Mouse (Mus musculus): ENCODE results near the gene Gtf2a1l.

Gtf2a1l gene

DNA sequence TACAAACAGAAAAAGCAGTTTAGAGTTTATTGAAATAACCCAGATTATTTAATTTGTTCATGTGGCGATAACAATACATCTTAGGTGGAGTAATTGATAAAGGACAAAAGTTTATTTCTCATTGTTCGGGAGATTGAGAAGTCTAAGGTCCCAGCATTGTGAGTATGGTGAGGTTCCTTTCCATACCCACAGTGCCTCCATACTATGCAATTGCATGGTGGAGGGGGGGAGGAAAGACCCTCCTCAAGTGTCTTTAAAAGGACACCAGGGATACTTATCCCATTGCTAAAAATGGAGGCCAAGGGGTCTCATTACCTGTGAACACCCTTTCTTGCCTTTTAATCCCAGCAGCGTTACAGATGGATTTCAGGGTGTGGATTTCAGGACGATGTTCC is 15.1 kb upstream of the Gtf2a1l start:
- DNase-seq (ENCODE audit: low spot score in 2 of 2): no peak

GRCm38 (mm10) chr17:88658510-88658909 is 9.9 kb upstream of the Gtf2a1l start:
- DNase-seq (ENCODE audit: low spot score in 2 of 2): no peak

GRCm38 (mm10) chr17:88666076-88666475 is 2.4 kb upstream of the Gtf2a1l start:
- no peak for DNase-seq (ENCODE audit: low spot score in 2 of 2)

GRCm38 (mm10) chr17:88669921-88670320 is 1.5 kb downstream of the Gtf2a1l start:
- DNase-seq (ENCODE audit: low spot score in 2 of 2): no peak

DNA sequence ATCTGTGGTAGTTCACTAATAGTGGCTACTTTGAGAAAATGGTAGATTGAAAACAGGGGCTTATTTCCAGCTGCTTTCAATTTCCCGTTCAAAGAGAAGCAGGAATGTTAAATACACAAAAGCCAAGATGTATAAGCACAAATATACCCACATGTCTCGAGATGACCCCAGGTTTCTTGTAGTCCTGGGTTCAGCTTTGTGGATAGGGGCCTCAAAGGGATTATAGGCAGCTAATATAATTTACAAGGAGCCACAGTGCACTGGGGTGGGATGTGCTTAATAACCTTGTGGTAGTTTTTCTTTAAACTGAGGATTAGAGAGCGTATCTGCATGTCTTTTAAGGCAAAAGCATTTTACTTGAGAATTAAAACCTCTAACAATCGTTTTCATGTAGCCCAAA is 2.3 kb downstream of the Gtf2a1l start:
- DNase-seq (ENCODE audit: low spot score in 2 of 2): no peak

GRCm38 (mm10) chr17:88675310-88676309 is 7.2 kb downstream of the Gtf2a1l start:
- no peak for DNase-seq (ENCODE audit: low spot score in 2 of 2)

DNA sequence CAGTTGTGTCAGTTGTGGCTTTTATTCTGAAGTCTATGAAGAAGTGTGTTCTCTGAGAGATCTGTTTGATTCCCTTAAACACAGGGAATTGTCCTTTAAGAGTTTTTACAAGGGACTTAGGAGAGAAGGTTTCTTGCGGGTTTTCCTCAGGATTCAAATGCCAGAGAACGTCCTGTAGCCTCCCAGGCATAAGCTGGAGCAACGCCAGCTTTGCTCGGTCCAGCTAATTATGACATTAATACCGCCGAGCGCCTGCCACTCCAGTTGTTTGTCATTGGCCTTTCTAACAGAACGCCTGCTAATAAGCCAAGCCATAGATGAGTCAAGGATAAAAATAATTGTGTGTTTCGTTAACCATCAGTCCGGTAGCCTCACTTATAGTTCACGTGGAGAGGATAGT is 19.8 kb downstream of the Gtf2a1l start:
- DNase-seq (ENCODE audit: low spot score in 2 of 2): no peak

DNA sequence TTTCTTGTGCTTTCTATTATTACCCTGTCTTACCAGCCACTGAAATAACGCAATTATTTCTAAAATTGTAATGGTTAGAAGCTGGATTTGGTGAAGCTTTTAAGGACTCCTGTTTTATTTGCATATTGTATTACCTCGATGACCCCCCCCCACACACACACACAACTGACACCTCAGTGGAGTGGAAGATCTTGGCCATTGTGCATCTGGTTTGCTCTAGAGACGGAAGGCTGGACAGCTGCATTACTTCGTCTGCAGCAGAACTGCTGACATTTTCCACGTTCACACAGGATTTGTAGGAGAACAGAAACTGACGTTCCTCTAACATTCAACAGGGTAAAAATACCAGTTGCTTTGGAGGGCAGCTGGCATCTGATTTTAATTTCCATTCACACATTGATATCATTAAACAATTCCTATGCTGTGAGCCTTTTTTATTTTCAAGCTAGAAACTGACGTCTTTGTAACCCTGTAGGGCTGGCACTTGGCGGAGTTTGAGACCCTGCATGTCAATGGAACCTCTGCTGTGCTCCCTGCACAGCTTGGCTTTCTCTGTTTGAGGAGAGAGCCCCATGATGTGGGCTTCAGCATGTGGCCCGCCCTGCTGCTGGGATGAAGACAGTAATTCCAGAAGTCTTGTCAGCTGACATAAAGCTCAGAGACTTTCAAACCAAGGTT is 28.3 kb downstream of the Gtf2a1l start:
- peak in 1 of 2 experiments; percentile 4 for DNase-seq (ENCODE audit: low spot score in 2 of 2)

- no peak for DNase-seq (ENCODE audit: low spot score in 2 of 2)
Observed at GRCm38 (mm10) chr17:88700901-88701300, 32.4 kb downstream of the Gtf2a1l start.

DNA sequence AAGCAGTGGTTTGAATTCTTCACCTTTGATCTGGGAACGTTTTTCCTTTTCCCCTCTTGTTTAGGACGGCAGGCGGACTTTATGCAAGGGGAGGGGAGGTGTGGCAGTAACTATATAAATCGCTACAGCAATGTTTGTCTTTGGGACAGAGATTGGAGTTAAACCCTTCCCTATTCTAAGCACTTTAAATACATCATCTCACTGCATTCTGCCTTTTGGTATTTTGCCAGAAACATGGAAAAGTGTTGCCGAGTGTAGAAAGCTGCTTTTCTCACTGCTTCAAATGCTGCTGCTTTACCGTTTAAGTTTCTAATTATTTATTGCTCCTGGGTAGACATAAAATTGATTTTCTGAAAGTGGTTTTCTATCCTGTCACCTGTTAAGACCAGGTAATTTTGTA is 33.9 kb downstream of the Gtf2a1l start:
- no peak for DNase-seq (ENCODE audit: low spot score in 2 of 2)

DNA sequence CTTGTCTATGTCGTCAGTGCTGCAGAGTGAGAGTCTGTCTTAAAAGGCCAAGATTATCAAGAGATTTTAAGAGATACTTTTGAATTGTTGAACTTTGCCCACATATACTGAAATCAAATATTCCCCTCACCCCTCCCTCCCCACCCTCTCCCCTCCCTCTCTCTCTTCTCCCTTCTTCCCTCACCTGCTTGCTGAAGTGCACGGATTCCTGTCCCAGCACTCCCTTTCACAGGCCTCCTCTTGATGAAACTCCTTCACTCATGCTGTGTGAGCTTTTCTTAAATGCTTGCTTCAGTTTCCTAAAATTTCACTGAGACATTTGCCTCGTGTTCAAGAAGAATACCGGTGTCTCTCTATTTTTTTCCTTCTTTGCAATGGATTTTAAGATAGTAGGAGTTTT is 34.7 kb downstream of the Gtf2a1l start:
- DNase-seq (ENCODE audit: low spot score in 2 of 2): no peak

- no peak for DNase-seq (ENCODE audit: low spot score in 2 of 2)
Observed at GRCm38 (mm10) chr17:88706231-88706649, 37.8 kb downstream of the Gtf2a1l start.

- no peak for DNase-seq (ENCODE audit: low spot score in 2 of 2)
Observed at GRCm38 (mm10) chr17:88749646-88750045, 81.2 kb downstream of the Gtf2a1l start.

- DNase-seq (ENCODE audit: low spot score in 2 of 2): peak; percentile 37
Observed at GRCm38 (mm10) chr17:88752827-88753471, 84.5 kb downstream of the Gtf2a1l start.

GRCm38 (mm10) chr17:88753472-88753857 is 85.0 kb downstream of the Gtf2a1l start:
- DNase-seq (ENCODE audit: low spot score in 2 of 2): no peak

GRCm38 (mm10) chr17:88755776-88756175 is 87.3 kb downstream of the Gtf2a1l start:
- no peak for DNase-seq (ENCODE audit: low spot score in 2 of 2)

- DNase-seq (ENCODE audit: low spot score in 2 of 2): peak; percentile 66 to 76
Observed at GRCm38 (mm10) chr17:88758003-88758437, 89.6 kb downstream of the Gtf2a1l start.

DNA sequence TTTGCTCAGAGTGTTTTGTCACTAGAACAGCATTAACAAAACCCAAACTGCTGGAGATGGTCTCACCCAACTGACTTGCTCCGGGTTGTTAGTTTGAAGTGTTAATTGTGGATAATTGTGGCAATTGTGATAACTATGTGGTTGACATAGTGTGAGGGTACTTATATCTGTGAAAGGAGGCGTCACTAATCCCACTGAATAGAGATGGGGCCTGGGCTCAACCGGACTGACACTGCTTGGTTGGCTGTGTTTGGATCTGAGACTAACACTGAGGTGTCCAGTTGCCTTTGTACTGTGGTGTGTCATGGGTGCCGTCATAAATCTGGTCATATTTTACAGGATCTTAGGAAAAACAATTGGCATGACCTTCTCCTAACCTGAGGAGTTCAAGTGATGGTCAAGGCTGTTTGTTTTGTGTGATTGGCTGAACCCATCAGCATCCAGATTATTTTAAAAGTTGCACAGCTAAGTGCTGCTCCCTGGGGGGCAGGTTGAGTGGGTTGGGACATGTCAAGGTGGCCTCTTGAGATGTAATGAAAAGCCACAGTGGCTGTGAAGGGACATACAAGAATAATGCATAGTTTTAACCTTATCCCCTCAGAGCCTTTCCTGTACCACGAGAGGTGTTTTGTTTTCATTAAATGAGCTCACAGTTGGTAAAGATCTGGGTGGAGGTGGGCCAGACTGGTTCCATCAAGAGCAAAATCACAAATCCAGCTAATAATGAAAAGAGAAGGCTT is 95.1 kb downstream of the Gtf2a1l start:
- no peak for DNase-seq (ENCODE audit: low spot score in 2 of 2)

DNA sequence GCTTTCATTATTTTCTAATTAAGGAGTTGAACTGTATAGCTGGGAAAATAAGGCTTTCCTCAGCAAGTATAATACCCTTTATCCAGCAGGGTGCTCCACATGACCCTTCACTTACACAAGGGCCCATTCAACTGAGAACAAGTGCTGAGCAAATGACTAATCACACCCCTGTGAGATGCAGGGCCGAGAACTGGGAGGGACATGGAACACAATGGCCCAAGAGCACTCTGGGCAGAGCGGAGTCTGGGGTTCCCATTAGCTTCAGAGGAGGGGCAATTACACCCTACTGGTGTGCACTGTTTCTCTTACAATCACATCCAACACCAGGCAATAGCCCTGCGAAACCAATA is 95.7 kb downstream of the Gtf2a1l start:
- DNase-seq (ENCODE audit: low spot score in 2 of 2): no peak
